Mouse (Mus musculus) bone marrow, adult 2 months (tissue): ENCODE measurements around the gene Frmpd4.

ENCODE experiments used
- CTCF ChIP-seq: fragments of 200-500 bp; IDR thresholded peaks from 2 replicates; pipeline ENCODE4 v1.5.1; 2011; ENCODE audit warnings: low read length, control low read depth; ENCODE audit not compliant: control insufficient read depth, insufficient read depth
- POLR2A ChIP-seq: fragments of 200-500 bp; IDR thresholded peaks from 2 replicates; pipeline ENCODE4 v1.6.1; 2011; ENCODE audit warnings: low read depth, mild to moderate bottlenecking, control low read depth, low read length, borderline replicate concordance; ENCODE audit not compliant: control insufficient read depth

DNA sequence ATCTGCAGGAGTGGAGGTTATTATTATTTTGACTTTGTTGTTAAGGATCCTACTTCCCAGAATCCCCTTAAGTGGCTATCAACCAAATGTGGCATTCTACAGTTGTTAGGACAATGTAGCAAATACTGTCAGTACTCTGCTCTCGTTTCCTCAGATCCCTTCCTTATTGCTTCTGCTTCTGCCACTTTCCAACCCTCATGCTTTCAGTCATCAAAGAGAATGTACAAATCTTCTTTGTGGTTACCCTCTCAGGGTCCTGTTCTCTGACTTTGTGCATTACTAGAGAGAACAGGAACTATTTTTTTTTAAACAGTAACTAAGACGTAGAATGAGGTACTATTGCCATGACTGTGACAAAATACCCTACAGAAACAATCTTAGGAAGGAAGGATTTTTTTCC, 788.3 kb downstream of the Frmpd4 start:
- no peak for TF ChIP-seq POLR2A
- no peak for TF ChIP-seq CTCF
